ENCODE assay signal across 8 mouse cellular contexts in genomic region chr16:42340021-42340768, GRCm38 (mm10). TPM values are rescaled to one million over a fixed set of nuclear protein-coding genes. Genes with fewer than 3 reads are reported as not detected.
DNase-seq lines count a peak whose midpoint lies in the region; ATAC-seq and TF ChIP-seq lines count a peak whose summit lies in the region.

Gene Gap43 (minus strand): TSS chr16:42340651.

- H3K27ac ChIP-seq in lung, embryonic 15.5 days = no peak within 1 kb of the TSS
- H3K27ac ChIP-seq in midbrain, postnatal 0 days (ENCODE audit: low read depth, low read length) = peak within 1 kb of the TSS; percentile 95

- H3K4me2 ChIP-seq in lung, embryonic 15.5 days = peak within 1 kb of the TSS; percentile 58
- H3K4me2 ChIP-seq in midbrain, postnatal 0 days (ENCODE audit: low read depth, low read length, poor library complexity, severe bottlenecking) = peak within 1 kb of the TSS; percentile 67

- H3K27me3 ChIP-seq in lung, embryonic 15.5 days = peaks cover 43% of the 10 kb centered on the region
- no peaks in the 10 kb centered on the region for H3K27me3 ChIP-seq in midbrain, postnatal 0 days (ENCODE audit: insufficient read depth, low read length)

- no peaks in the 10 kb centered on the region for H3K9me3 ChIP-seq in lung, embryonic 15.5 days
- H3K9me3 ChIP-seq in midbrain, postnatal 0 days (ENCODE audit: low read length) = no peaks in the 10 kb centered on the region

- under 1% methylated on average over 18 of the region's 18 CpGs for WGBS in lung, embryonic 15.5 days
- WGBS in midbrain, postnatal 0 days = under 1% methylated on average over 18 of the region's 18 CpGs

- H3K9ac ChIP-seq in lung, embryonic 15.5 days = no peak within 1 kb of the TSS
- peak within 1 kb of the TSS; percentile 93 for H3K9ac ChIP-seq in midbrain, postnatal 0 days (replicated peaks; ENCODE audit: low read length, poor library complexity, severe bottlenecking)

- TF ChIP-seq CTCF in midbrain, postnatal 0 days (IDR thresholded peaks at IDR 0.05) = no peak

- ATAC-seq in lung, embryonic 15.5 days (ENCODE audit: borderline replicate concordance, extremely low read depth, low FRiP score, low TSS enrichment) = no peak
- peak; percentile 83 for ATAC-seq in midbrain, postnatal 0 days (ENCODE audit: low FRiP score)

- peak within 1 kb of the TSS; percentile 25 for H3K4me3 ChIP-seq in lung, embryonic 15.5 days
- H3K4me3 ChIP-seq in midbrain, postnatal 0 days (ENCODE audit: low read depth, low read length) = peak within 1 kb of the TSS; percentile 69

- H3K36me3 ChIP-seq in lung, embryonic 15.5 days = no peaks in the 10 kb centered on the region
- H3K36me3 ChIP-seq in midbrain, postnatal 0 days (ENCODE audit: insufficient read depth, low read length) = no peaks in the 10 kb centered on the region

- H3K4me1 ChIP-seq in lung, embryonic 15.5 days = peaks cover 9% of the 10 kb centered on the region
- H3K4me1 ChIP-seq in midbrain, postnatal 0 days (ENCODE audit: insufficient read depth, low read length) = no peaks in the 10 kb centered on the region

- no peak for DNase-seq in adrenal gland, postnatal 10 days
- DNase-seq in adrenal gland, adult (ENCODE audit: inconsistent age in 2 of 2, low spot score in 1 of 2) = no peak
- no peak for DNase-seq in lung, postnatal 14 days
- DNase-seq in layer of hippocampus, postnatal 25 days (ENCODE audit: extremely low spot score in 1 of 2, low spot score in 1 of 2) = no peak
- peak; percentile 78 for DNase-seq in midbrain, postnatal 0 days (ENCODE audit: low spot score)
- no peak for DNase-seq in urinary bladder, postnatal 10 days (ENCODE audit: low spot score)
- DNase-seq in gastrocnemius, adult 8-10 months (ENCODE audit: low spot score in 2 of 2) = no peak

RNA-seq across cellular contexts. Expression of gene Gap43, which starts in this region (rescaled TPM):
- 10 to 100 TPM; 17.3 to 42.6 TPM for total RNA-seq in adrenal gland, postnatal 10 days (2021)
- polyA plus RNA-seq in lung, embryonic 15.5 days (2015; fragmentation: Nextera tagmentation; extraction: Ambion mirVana) = 14.0 and 18.6 TPM in 2 replicates
- total RNA-seq in layer of hippocampus, postnatal 25 days (2021) = 100 to 1,000 TPM; 204 to 232 TPM
- 874 and 1,101 TPM in 2 replicates for total RNA-seq in midbrain, postnatal 0 days (2014; rRNA removed)
- polyA plus RNA-seq in midbrain, postnatal 0 days (2015; fragmentation: Nextera tagmentation; extraction: Ambion mirVana) = 2,398 and 2,505 TPM in 2 replicates
- under 1 TPM in 2 of 4 experiments, not detected in 2; 0.27 to 0.46 TPM for total RNA-seq in gastrocnemius, adult 8-10 months (2022)

Comparison
In these comparisons a context has a peak if more than half of its experiments do, and no peak if none do; other contexts are left out.
1. RNA of gene Gap43 (total RNA-seq): 874 to 1,101 TPM in midbrain, postnatal 0 days, 204 to 232 TPM in layer of hippocampus, postnatal 25 days and 17.3 to 42.6 TPM in adrenal gland, postnatal 10 days; 0.27 to 0.46 TPM in gastrocnemius, adult 8-10 months; every median in the first group is over 10 times any median in the second.
2. RNA of gene Gap43 (total RNA-seq): 874 to 1,101 TPM in midbrain, postnatal 0 days and 204 to 232 TPM in layer of hippocampus, postnatal 25 days; 17.3 to 42.6 TPM in adrenal gland, postnatal 10 days; every median in the first group is over 4 times any median in the second.
3. RNA of gene Gap43 (polyA plus RNA-seq): 2,398 to 2,505 TPM in midbrain, postnatal 0 days; 14.0 to 18.6 TPM in lung, embryonic 15.5 days; every median in the first group is over 100 times any median in the second.